Mouse (Mus musculus): ENCODE data around the gene Sult6b1.

GRCm38 (mm10) chr17:78953240-78953639 is 46.4 kb upstream of the Sult6b1 start:
- TF ChIP-seq MAFK (IDR thresholded peaks at IDR 0.05; ENCODE audit: insufficient read depth, low read depth, low read length) (no peak), ZNF384 (IDR thresholded peaks at IDR 0.05; ENCODE audit: low read depth, low read length) (no peak)
